Mouse (Mus musculus) hindbrain, embryonic 10.5 days (tissue): ENCODE results near the gene Sema4g. TPM values are rescaled to one million over a fixed set of nuclear protein-coding genes. Genes with fewer than 3 reads are reported as not detected.
A peak's percentile ranks its signal among the peaks of the same experiment; 100 is the strongest.
"Not testable (repeated sequence)": the region's sequence is repeated elsewhere in the genome, so short reads cannot be mapped to it uniquely, and the experiment has no call there.

Experiments
- DNase-seq: peaks from one replicate; pipeline ENCODE4 v3.0.0-alpha.2; 2017; ENCODE audit warnings: low spot score
- H3K27ac ChIP-seq: fragments of 300-500 bp; sonication (generic); 2 replicates; pipeline ENCODE4 v1.5.1; 2016; ENCODE audit warnings: mild to moderate bottlenecking, moderate library complexity
- H3K27me3 ChIP-seq: fragments of 300-500 bp; sonication (generic); 2 replicates; pipeline ENCODE4 v1.6.1; 2016; ENCODE audit warnings: mild to moderate bottlenecking; ENCODE audit not compliant: poor library complexity, insufficient read depth, severe bottlenecking
- H3K36me3 ChIP-seq: fragments of 300-500 bp; sonication (generic); 2 replicates; pipeline ENCODE4 v1.6.1; 2016; ENCODE audit warnings: mild to moderate bottlenecking, moderate library complexity
- H3K4me1 ChIP-seq: fragments of 300-500 bp; sonication (generic); replicated peaks from 2 replicates; pipeline ENCODE4 v1.6.1; 2016; ENCODE audit warnings: mild to moderate bottlenecking
- H3K4me3 ChIP-seq: fragments of 300-500 bp; sonication (generic); 2 replicates; pipeline ENCODE4 v1.5.1; 2016; ENCODE audit warnings: mild to moderate bottlenecking, moderate library complexity
- H3K9me3 ChIP-seq: fragments of 300-500 bp; sonication (generic); 2 replicates; pipeline ENCODE4 v1.6.1; 2016; ENCODE audit warnings: mild to moderate bottlenecking, moderate library complexity
- WGBS: fragments of 180-500 bp; shearing (Covaris S2); methylation state at CpG from one replicate; pipeline ENCODE4 v1.1.7; 2016; 5-methylcytosine and 5-hydroxymethylcytosine counted together
- polyA plus RNA-seq: library from polyadenylated mRNA; unstranded; fragments of >200 nt; fragmentation: Nextera tagmentation; extraction: Ambion mirVana; gene quantifications from 2 replicates; pipeline ENCODE4 v1.2.1, GENCODE M21; 2016

Gene Sema4g
- polyA plus RNA-seq, 1 experiment from 2014 or later: 5.9 TPM

- Histone ChIP-seq H3K4me1 (peaks cover 61% of the 10 kb centered on the region), H3K27ac (no peak overlapping the region), H3K27me3 (peaks cover 15% of the 10 kb centered on the region), H3K4me3 (peak overlapping the region; percentile 16; the same call in 1 of the 2 replicates), H3K36me3 (peaks cover 30% of the 10 kb centered on the region), H3K9me3 (no peaks in the 10 kb centered on the region)
- WGBS: 43% methylated on average over 20 of the region's 20 CpGs
- peak; percentile 75 for DNase-seq
Measured at GRCm38 (mm10) chr19:45030746-45031693, 42.1 kb downstream of the Sema4g start.

DNA sequence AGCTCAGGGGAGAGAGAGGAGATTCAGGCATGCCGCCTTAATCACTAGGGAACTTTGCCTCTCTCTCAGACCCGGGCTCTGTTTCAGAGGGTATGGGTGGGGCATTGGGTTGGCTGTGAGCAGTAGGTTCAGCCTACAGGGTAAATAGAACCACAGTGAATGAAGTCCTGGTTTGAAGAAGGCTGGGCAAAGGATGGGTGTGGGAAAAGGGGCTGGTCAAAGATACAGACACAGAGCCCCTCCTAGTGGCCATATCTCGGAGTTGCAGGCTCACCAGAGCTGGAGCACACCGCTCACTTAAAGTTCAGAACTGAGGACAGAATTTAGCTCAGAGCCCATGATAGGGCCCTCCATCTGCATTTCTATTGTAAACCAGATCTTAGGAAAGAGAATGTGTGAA lies 42.9 kb downstream of the Sema4g start:
- no peak overlapping the region for H3K4me3 ChIP-seq
- DNase-seq: peak; percentile 83
- no peaks in the 10 kb centered on the region for H3K9me3 ChIP-seq
- peaks cover 23% of the 10 kb centered on the region for H3K27me3 ChIP-seq
- peaks cover 22% of the 10 kb centered on the region for H3K36me3 ChIP-seq
- H3K4me1 ChIP-seq: peaks cover 61% of the 10 kb centered on the region
- no peak overlapping the region for H3K27ac ChIP-seq
- WGBS: 26% methylated on average over 4 of the region's 4 CpGs

DNA sequence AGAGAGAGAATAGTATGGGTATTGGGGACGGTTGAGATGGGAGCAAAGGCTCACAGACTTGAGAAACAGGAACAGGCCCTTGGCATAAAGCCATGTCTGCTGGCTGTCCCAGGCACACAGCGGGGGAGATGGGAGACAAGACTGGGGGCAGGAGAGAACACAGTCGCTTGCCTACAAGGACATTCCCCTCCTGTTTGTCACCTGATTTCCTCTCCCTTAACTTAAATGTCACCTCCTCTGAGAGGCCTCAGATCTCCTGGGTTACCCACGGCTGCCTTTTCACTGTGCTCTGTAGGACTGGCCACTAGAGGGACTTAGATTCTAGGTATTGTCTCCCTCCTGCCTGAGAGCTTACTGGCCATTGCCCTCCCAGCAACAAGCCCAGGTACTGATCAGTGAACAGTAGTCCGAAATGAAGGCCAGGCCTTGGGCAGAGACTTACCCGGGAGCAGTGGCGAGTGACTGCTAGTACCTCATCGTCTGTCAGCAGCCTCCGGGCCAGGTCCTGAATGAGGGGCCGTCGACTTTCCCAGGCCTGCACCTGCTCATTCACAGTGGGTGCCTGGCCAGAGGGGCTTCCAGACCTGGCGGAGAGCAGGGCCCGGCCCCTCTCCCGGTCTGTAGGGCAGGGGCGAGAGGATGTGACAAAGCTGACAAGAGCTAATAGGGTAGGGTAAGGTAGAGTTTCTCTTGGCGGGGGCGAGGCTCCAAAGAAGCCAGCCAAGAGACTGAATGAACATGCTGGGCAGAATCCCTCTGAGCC lies 43.9 kb downstream of the Sema4g start:
- 49% methylated on average over 17 of the region's 17 CpGs for WGBS
- no peak overlapping the region for H3K4me3 ChIP-seq
- peaks cover 12% of the 10 kb centered on the region for H3K36me3 ChIP-seq
- peaks cover 63% of the 10 kb centered on the region for H3K4me1 ChIP-seq
- H3K27ac ChIP-seq: 0 out of 2 replicates have a peak overlapping the region, but pooled peaks have one; percentile 5
- H3K9me3 ChIP-seq: no peaks in the 10 kb centered on the region
- peaks cover 27% of the 10 kb centered on the region for H3K27me3 ChIP-seq
- no peak for DNase-seq

DNA sequence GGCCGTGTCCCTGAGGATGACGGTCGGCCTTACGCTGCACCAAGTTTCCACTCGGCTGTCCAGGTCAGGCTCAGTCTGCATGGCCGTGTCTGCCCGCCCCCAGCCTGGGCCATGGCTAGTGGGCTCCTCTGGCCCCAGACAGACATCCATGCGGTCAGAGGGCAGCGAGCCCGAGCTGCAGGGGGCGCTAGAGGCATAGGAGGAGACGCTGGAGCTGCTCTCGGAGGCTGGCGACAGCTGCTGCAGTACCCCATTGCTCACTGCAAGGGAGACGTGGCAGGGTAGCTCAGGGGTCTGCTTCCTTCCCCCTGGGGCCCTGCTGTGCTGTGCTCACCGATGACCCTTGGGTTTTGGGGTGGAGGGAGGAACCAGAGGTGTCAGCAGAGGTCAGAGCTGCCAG lies 48.0 kb downstream of the Sema4g start:
- Histone ChIP-seq H3K27me3 (peaks cover 64% of the 10 kb centered on the region), H3K27ac (peak overlapping the region; percentile 54; the same call in 1 of the 2 replicates), H3K4me3 (no peak overlapping the region)

DNA sequence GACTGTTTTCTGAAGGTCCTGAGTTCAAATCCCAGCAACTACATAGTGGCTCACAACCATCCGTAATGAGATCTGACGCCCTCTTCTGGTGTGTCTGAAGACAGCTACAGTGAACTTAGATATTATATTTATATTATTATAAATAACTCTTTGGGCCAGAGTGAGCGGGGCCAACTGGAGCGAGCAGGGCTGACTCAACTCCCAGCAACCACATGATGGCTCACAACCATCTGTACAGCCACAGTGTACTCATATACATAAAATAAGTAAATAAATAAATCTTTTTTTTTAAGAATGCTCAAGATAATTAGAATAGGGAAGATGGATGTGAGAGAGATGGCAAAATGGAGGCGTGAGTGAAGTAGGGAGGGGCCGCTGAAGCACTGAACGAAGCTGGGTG lies 49.3 kb downstream of the Sema4g start:
- H3K9me3 ChIP-seq, H3K36me3 ChIP-seq, H3K27ac ChIP-seq, H3K4me3 ChIP-seq, DNase-seq: not testable (repeated sequence)
- Histone ChIP-seq H3K27me3 (peaks cover 69% of the 10 kb centered on the region), H3K4me1 (peaks cover 40% of the 10 kb centered on the region)
- WGBS: 92% methylated on average over 7 of the region's 7 CpGs

More for the DNA sequence above, 48.0 kb downstream of the Sema4g start:
- no peaks in the 10 kb centered on the region for H3K36me3 ChIP-seq
- peaks cover 45% of the 10 kb centered on the region for H3K4me1 ChIP-seq
- peak; percentile 70 for DNase-seq
- H3K9me3 ChIP-seq: no peaks in the 10 kb centered on the region
- WGBS: 29% methylated on average over 16 of the region's 16 CpGs

DNA sequence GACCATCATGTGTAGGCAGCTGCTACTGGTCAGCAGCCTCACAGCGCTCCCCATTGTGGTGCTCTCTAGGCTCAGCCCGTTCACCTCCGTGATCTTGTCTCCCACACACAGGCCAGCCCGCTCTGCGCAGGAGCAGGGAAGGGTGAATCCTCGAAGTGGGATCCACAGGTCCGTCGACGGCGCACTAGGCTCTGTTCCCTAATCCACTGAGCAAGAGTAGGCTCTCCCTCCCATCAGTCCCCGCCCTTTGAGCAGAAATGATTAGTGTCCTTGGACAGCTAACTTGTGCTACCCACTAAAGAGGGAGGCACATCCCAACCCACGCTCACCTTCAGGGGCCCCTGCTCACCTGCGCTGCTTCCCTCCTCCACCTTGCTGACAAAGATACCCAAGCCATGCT lies 51.3 kb downstream of the Sema4g start:
- WGBS: 52% methylated on average over 13 of the region's 13 CpGs
- Histone ChIP-seq H3K4me1 (peaks cover 46% of the 10 kb centered on the region), H3K4me3 (no peak overlapping the region), H3K27me3 (peaks cover 89% of the 10 kb centered on the region), H3K27ac (no peak overlapping the region), H3K9me3 (no peaks in the 10 kb centered on the region), H3K36me3 (no peaks in the 10 kb centered on the region)
- no peak for DNase-seq

- Histone ChIP-seq H3K27me3 (peaks cover 92% of the 10 kb centered on the region), H3K36me3 (no peaks in the 10 kb centered on the region), H3K9me3 (no peaks in the 10 kb centered on the region), H3K27ac (no peak overlapping the region), H3K4me3 (no peak overlapping the region), H3K4me1 (peaks cover 60% of the 10 kb centered on the region)
- 66% methylated on average over 11 of the region's 11 CpGs for WGBS
- DNase-seq: no peak
Measured at GRCm38 (mm10) chr19:45044389-45044927, 55.6 kb downstream of the Sema4g start.

DNA sequence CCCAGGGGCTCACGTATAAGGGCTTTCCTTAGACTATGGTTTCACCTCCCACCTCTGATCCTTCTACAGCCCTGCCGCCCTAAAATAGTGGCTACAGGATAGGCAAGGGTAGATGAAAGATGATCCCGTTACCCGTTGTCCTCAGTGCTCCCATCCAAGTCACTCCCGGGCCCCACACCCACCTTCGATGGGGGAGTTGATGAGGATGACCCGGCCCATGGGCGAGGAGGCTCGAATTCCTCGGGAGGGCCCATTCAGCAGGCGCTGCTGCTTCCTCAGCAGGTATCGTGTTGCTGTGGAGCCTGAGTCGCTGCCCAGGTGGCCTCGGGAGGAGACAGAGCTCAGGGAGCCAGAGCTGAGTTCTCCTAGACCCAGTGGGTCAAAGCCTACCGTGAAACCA lies 56.3 kb downstream of the Sema4g start:
- Histone ChIP-seq H3K36me3 (no peaks in the 10 kb centered on the region), H3K4me3 (no peak overlapping the region), H3K9me3 (no peaks in the 10 kb centered on the region), H3K4me1 (peaks cover 54% of the 10 kb centered on the region), H3K27ac (no peak overlapping the region), H3K27me3 (peaks cover 92% of the 10 kb centered on the region)
- WGBS: 47% methylated on average over 15 of the region's 15 CpGs
- DNase-seq: no peak

DNA sequence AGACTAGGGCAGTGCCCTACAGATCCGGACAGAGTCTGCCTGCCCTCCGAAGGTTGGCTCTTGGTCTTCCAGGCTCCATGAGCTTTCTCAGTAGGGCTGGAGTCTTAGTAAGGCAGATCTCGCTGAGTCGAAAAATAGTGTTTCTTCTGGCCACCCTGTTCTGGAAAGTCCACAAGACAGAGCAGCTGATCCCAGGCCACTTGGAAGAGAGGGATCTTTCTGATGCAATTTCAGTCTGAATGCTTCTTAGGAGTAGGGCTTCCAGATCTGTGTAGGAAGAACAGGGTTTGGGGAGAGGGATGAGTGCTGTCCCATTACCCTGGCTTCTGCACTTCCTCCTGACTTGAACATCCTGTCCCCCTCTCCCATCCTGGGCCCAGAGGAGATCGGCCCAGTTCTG lies 56.8 kb downstream of the Sema4g start, which contains the start of gene Pdzd7:
TSS of gene Pdzd7 (minus strand) at position 67 of the 400 bp plus-strand sequence.
- Histone ChIP-seq H3K27me3 (peaks cover 92% of the 10 kb centered on the region), H3K27ac (peak within 1 kb of the TSS; percentile 86), H3K4me3 (peak within 1 kb of the TSS; percentile 61), H3K9me3 (no peaks in the 10 kb centered on the region), H3K4me1 (peaks cover 53% of the 10 kb centered on the region), H3K36me3 (no peaks in the 10 kb centered on the region)
- DNase-seq: no peak
- WGBS: 75% methylated on average over 5 of the region's 5 CpGs

- H3K4me1 ChIP-seq: peaks cover 43% of the 10 kb centered on the region
- peak; percentile 62 for DNase-seq
- peaks cover 83% of the 10 kb centered on the region for H3K27me3 ChIP-seq
- WGBS: 2% methylated on average over 34 of the region's 34 CpGs
- no peaks in the 10 kb centered on the region for H3K9me3 ChIP-seq
- peak overlapping the region; percentile 86 for H3K27ac ChIP-seq
- peak overlapping the region; percentile 61 for H3K4me3 ChIP-seq
- no peaks in the 10 kb centered on the region for H3K36me3 ChIP-seq
Measured at GRCm38 (mm10) chr19:45046523-45047321, 57.8 kb downstream of the Sema4g start.

DNA sequence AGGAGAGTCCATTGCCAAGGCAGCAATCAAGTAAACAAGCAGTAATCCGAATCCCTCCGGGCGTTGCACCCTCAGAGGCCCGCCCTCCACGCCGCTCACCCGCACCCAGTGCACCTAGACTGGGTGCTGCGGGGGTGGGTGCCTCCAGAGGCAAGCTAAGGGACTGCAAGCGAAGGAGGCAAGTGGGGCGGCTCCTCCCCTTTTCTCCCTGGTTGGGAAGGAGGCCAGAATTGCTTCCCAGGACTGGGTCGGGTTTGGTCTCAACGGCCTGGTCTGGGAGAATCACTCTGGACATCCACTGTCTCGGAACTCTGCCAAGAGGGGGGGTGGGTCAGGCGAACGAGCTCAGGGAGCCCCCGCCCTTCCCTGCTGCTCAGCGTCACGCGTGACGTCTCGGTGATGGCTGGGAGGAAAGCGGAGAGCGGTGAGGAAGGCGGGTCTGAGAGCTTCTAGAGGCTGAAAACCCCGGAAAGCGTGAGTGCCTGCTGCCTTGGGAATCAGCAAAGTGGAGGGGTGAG lies 58.6 kb downstream of the Sema4g start, which contains the start of gene Sfxn3:
TSS of gene Sfxn3 (plus strand) at position 87 of the 518 bp plus-strand sequence.
- peaks cover 5% of the 10 kb centered on the region; the same call in 1 of the 2 replicates for H3K36me3 ChIP-seq
- DNase-seq: peak; percentile 80
- H3K27ac ChIP-seq: peak within 1 kb of the TSS; percentile 86
- under 1% methylated on average over 26 of the region's 26 CpGs for WGBS
- H3K9me3 ChIP-seq: no peaks in the 10 kb centered on the region
- H3K4me3 ChIP-seq: peak within 1 kb of the TSS; percentile 61
- peaks cover 41% of the 10 kb centered on the region for H3K4me1 ChIP-seq
- peaks cover 75% of the 10 kb centered on the region for H3K27me3 ChIP-seq
